Mouse (Mus musculus) heart, postnatal 4 days (tissue): Measurements from ENCODE around the gene Gm45618. TPM values are rescaled to one million over a fixed set of nuclear protein-coding genes. Genes with fewer than 3 reads are reported as not detected.
"Not testable (repeated sequence)": the region's sequence is repeated elsewhere in the genome, so short reads cannot be mapped to it uniquely, and the experiment has no call there.

ENCODE experiments used
- DNase-seq: peaks from one replicate; pipeline ENCODE4 v3.0.0; 2021
- total RNA-seq, 2 experiments: library from RNA; stranded (reverse); gene quantifications; 2 replicates each; pipeline ENCODE4 v1.2.3; 2021

Gene Gm45618
- not detected for total RNA-seq

DNA sequence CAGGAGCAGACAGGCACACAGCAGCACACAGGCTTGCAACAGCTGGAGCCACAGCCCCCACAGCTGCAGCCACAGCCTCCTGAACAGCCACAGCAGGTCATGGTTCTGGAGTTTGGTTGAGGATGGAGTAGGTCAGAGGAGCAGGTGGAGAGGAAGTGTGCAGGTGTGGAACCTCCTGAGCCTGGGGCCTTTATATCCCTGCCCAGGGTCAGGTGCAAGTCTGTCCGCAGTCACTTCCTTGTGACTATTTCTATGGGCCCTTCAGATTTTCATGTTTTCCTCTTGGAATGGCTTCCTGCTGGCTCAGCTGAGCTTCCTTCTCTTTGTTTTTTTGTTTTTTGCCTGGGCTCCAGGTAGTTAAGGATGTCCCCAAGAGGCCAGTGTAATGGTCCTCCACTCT, at the start of gene Gm45618:
Gene Gm45618, minus strand, starts transcription at position 101 of the 400 bp plus-strand sequence.
- DNase-seq, result not testable (repeated sequence)

DNA sequence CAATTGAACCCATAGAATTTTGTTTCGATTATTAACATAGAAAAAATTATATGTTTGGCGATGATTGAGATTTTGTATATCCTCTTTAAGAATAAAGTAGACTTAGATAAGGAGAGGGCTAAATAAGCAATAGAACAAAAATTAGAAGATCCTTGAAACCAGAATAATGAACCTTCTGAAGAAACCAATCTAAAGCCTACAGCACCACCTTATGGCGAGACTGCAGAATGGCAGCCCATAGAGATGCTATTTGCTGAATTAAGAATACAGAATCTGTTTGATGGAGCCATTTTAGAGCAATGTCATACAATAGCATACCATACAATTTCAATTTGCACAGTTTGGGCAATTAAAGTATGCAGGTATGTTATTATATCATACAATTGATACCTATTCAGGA, 49.3 kb upstream of the Gm45618 start:
- no peak for DNase-seq

DNA sequence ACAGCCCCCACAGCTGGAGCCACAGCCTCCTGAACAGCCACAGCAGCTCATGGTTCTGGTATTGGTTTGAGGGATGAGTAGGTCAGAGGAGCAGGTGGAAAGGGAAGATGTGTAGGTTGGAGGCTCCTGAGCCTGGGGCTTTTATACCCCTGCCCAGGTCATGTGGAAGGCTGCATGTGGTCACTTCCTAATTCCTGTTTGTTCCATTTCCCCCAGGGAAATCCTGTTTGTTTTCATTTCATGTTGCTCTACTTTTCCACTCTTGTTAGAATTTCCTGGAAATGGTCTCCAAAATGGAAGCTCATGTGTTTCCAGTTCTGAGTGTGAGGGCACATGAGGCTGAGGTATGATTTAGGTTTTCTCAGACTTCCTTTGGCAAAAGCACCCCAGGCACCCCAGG, 45.1 kb upstream of the Gm45618 start, which contains the start of gene Gm4553:
Gene Gm4553, minus strand, starts transcription at position 101 of the 400 bp plus-strand sequence.
- DNase-seq, result not testable (repeated sequence)

DNA sequence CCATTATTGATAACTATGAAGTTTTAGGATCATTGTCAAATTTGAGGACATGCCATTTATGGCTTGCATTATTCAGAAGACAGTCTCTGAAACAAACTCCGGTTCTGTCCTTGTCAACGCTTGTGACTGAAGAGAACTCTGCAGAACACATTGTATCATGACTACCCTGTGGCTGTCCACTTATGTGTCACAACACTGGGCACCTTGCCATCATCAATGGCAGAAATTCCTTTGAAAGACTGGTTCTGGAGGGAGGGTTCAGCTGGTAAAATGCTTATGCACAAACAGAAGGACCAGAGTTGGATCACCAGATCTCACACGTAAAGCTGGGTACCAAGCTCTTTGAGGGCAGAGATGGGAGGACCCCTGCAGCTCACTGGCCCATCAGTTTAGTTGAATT, 38.8 kb upstream of the Gm45618 start:
- DNase-seq, result no peak

DNA sequence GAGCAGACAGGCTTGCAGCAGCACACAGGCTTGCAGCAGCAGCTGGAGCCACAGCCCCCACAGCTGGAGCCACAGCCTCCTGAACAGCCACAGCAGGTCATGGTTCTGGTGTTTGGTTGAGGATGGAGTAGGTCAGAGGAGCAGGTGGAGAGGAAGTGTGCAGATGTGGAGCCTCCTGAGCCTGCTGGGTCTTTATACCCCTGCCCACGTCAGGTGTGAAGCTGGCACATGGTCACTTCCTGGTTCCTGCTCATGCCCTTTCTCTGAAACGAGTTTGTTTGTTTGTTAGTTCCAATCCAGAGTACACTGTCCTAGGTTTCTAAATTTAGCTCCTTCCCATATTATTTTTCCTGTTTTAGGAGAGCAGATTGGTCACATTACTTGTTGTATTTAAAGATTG, 36.5 kb upstream of the Gm45618 start, which contains the start of gene Gm29735:
Gene Gm29735, minus strand, starts transcription at position 101 of the 400 bp plus-strand sequence.
- DNase-seq, result not testable (repeated sequence)

DNA sequence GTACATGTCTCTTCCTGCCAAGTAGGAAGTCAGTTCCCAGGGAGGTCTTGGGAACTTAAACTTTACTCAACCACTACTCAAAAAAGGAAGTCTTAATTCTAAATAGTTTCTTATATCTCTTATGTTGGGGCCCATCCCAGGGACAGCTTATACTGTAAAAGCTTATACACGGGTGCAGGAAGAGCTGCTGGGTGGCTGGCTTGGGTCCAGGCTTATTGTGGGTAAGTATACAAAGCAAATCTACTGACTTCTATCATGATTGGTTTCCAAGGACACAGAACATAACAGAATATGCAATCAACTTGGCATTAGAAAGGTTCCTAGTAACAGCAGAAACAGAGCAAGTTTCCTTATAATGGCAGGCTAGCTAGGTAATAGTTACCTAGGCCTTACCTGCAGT, 34.8 kb upstream of the Gm45618 start:
- DNase-seq, result no peak

DNA sequence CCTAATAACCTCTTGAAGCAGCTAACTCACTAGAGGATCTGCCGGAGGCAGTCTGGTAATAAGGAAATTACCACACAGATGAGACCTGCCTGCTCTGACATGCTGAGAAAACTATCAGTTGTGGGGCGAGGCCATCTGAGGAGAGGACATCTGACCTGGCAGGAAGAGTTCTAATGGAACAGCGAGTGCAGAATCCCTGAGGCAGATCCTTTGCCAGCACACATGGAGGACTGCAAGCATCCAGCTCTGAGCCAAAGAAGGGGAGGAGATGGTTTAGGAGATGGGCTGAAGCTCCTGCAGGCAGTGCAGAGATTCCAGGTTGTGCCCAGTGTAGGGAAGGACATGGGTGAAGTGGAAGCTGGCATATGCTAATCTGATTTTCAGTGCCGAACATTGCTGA, 31.7 kb upstream of the Gm45618 start:
- no peak for DNase-seq

DNA sequence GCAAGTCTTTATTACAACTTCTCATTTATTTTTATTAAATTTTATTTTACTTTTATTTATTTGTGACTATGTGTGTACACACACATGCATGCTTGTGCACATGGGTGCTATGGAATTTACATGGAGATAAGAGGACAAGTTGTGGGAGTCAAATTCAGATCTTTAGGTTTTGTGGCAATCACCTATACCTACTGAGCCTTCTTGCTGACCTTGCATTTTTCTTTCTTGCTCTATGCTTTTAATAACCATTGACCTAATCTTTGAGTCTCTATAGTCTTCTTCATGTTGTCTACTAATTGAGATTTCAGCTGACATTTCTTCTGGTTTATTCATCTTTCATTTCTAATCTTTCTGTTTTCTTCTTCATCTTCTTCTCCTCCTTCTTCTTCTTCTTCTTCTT, 28.1 kb upstream of the Gm45618 start:
- no peak for DNase-seq

DNA sequence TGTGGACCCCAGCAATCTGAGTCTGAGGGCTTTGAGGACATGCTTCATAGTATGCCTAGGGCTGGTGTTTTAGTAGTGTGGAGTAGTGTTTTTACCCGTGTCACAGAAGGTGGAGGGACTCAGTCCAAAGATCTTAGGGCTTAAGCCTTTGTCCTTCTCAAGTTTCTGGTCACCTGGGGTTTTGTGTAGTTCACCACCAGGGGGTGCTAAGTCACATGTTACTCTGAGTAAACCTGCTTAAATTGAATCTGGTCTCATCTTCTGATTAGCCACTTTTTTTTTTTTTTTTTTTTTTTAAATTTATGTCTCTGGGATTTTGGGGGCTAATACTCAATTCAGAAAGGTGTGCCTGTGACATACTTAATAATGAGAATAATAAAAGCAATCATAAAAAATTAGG, 25.5 kb upstream of the Gm45618 start:
- peak; percentile 65 for DNase-seq

DNA sequence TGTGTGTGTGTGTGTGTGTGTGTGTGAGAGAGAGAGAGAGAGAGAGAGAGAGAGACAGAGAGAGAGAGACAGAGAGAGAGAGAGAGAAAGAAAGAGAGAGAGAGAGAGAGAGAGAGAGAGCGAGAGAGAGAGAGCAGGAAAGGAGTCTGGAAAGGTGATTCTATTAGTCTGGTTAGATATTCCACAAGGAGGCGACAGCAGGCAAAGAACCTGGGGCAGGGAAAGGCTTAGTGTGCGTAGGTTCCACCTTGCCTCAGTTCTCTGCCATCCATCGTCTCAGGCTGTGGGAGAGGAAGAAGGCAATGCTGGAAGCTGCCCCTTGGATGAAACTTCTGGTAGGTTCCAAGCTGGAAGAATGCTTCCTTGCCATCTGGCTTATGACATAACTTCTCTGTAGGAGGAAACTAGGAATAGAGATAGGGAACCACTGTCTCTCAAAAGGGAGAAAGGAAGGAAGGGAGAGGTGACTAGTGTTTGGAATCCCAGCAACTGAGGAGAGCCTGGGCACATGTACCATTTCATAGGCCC, 24.9 kb upstream of the Gm45618 start:
- no peak for DNase-seq

DNA sequence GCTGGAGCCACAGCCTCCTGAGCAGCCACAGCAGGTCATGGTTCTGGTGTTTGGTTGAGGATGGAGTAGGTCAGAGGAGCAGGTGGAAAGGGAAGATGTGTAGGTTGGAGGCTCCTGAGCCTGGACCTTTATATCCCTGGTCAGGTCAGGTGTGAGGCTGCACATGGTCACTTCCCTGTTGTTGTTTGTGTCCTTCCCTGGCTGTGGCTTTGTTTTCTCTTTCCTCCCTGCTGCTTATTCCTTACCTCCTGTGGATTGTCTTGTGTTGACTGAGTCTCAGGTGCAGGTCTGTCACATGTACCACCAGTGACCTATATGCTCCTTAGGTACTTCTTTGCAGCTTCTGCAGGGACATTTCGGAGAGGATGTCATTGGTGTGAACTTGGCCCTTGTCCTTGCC, 24.0 kb upstream of the Gm45618 start, which contains the start of gene Gm45337:
Gene Gm45337, minus strand, starts transcription at position 101 of the 400 bp plus-strand sequence.
- no peak for DNase-seq

DNA sequence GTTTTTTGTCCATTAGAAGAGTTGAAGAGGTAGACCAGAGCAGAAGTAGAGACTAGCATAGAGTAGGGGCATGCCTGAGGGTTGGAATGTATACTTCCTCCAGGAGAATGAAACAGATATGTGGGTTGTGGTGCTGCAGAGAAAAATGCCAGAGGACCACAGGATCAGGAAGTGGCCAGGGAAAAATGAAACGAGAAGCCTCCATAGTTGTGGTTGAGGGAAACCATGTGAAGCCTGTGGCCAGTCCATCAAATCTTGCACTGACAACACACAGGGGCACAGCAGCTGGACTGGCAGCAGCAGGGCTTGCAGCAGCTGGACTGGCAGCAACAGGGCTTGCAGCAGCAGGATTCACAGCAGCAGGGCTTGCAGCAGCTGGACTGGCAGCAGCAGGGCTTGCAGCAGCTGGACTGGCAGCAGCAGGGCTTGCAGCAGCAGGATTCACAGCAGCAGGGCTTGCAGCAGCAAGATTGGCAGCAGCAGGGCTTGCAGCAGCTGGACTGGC, 23.0 kb upstream of the Gm45618 start:
- DNase-seq, result not testable (repeated sequence)

DNA sequence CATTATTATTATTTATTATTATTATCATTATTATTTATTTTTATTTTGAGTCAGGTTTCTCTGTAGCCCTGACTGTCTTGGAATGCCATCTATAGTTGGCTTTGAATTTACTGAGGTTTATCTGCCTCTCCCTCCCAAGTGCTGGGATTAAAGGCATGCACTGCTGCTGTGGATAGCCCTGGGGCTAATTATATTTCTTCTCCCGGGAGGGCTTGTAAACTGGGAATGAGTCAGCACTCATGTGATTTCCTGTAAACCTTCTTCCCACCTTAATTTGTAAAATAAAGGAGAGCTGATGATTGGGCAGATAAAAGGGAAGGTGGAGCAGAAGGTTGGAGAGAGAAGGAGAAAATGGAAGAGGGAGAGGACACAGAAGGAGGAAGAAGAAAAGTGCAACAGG, 20.2 kb upstream of the Gm45618 start:
- DNase-seq, result no peak

DNA sequence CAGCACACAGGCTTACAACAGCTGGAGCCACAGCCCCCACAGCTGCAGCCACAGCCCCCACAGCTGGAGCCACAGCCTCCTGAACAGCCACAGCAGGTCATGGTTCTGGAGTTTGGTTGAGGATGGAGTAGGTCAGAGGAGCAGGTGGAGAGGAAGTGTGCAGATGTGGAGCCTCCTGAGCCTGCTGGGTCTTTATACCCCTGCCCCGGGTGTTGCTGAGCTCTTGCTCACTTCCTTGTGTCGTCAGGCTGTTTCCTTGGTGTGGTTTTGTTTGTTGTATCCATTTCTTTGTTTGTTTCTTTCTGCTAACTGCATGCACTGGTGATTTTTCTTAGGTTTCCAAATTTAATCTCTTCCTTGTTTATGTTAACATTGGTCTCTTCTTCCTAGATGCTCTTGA, 15.4 kb upstream of the Gm45618 start, which contains the start of gene Gm39115:
Gene Gm39115, minus strand, starts transcription at position 101 of the 400 bp plus-strand sequence.
- not testable (repeated sequence) for DNase-seq

DNA sequence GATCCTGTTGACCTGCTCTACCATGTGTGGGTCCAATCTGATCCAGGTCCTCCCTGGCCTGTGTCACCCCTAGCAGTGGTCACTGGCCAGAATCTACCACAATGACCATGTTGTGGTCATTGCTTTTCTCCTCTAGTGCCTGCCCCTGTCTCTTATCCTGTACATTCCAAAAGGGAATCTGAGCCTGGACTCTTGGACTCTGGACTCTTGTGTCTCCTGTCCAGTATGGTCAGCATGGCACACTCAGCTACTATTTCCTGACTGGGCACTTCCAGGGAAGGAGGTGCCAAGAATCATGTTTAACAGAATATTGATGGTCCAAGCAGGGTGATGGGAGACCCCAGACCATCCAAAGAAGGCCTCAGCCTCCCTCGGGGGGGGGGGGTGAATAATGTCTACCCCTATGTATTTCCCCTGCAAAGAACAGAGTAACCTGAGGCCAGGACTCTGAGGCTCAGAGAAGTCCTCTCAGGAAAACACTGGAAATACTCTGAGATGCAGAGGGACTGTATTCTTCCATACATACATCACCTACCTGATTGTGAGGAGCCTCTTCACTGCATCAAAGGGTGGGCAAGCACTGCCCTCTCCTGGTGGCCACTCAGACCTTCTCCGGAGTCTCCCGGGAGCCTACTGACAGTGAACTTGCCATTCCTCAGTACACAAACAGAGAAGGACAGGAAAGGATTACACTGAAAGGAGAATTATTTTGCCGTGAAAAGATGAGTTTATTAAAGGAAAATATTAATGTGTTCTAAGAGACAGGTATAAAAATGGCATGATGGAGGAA, 13.9 kb upstream of the Gm45618 start:
- peak; percentile 34 for DNase-seq

DNA sequence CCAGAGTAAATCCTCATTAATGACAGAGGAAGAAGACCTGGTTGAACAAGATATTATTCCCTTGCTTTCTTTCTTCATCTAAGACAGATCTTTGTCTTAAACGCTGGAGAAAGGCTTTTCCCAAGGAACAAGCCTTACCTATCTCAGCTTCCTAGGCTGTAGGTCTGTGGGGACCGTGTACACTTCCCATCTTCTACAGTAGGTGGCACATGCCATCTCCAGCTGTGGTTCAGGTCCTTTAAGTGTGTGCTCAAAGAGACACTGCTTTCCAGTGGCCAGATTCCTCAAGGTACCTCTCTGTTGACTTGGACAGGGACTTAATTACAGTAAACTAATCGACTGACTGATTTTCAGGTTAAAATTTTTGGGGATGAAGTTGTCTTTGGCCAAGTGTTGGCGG, 8.3 kb upstream of the Gm45618 start:
- DNase-seq, result no peak

DNA sequence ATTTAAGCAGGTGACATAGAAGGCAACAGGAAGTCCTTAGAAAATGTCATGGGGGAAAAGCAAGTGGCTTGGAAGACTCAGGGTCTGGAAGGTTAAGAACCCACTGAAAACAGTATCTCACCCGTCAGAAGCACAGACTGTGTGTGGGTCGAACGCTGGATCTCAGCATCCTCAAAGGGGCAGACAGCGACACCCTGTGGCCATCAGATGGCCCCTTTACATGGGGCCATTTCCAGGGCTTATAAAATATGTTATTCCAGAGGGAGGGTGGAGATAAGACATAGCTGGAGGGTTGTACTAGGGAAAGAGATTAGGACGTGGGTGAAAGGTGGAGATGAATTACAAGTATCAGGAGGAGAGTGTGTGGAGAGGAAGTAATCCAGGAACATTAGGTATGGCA, 897 bp downstream of the Gm45618 start:
- DNase-seq, result no peak

DNA sequence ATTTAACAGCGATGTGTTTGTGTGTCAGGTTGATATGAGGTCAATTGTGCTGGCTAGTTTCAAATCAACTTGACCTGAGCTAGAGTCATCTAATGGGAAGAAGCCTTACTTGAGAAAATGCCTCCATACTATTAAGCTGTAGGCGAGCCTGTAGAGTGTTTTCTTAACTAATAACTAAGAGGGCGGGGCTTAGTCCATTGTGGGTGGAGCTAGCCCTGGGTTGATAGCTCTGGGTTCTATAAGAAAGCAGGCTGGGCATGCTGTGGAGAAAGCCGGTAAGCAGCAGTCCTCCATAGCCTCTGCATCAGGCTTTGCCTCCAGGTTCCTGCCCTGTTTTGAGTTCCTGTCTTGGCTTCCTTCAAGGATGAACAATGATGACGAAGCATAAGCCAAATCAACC, 15.8 kb downstream of the Gm45618 start:
- no peak for DNase-seq

DNA sequence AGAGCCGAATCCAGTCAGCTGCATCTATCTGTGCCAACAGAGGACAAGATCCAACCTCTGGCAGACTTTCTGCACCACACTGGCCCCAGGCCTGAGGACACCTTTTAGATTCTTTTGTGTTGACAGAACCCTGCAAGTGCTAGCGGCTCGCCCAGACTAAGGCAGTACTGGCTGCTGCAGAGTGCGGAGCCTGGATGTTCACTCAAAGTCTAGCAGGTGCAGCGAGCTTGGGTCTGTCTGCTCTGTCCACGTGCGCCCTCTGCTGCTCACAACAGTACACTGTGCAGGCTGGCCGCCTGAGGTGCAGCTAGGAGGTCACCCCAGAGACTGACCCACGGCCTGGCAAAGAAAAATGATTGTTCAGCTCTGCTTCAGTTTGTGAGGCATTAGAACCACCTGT, 22.8 kb downstream of the Gm45618 start:
- DNase-seq, result peak; percentile 87

DNA sequence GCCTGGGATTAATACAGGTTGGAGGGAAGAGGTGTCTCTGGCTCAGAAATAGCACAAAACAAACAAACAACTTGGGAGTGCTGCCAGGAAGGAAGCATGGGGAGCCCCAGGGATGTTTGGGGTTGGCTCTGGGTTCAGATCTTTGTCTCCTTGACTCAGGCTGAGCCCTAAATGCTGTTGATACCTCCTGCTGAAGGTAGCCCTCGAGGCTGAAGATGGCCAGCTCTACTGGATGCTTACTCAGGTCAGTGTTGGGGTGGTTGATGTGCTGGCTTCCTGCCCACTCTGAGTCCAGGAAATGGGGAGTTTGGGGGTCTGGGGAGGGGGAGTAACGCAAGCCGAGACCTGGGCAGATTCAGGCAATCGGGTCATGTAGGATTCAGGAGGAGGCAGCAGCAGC, 23.8 kb downstream of the Gm45618 start:
- no peak for DNase-seq

DNA sequence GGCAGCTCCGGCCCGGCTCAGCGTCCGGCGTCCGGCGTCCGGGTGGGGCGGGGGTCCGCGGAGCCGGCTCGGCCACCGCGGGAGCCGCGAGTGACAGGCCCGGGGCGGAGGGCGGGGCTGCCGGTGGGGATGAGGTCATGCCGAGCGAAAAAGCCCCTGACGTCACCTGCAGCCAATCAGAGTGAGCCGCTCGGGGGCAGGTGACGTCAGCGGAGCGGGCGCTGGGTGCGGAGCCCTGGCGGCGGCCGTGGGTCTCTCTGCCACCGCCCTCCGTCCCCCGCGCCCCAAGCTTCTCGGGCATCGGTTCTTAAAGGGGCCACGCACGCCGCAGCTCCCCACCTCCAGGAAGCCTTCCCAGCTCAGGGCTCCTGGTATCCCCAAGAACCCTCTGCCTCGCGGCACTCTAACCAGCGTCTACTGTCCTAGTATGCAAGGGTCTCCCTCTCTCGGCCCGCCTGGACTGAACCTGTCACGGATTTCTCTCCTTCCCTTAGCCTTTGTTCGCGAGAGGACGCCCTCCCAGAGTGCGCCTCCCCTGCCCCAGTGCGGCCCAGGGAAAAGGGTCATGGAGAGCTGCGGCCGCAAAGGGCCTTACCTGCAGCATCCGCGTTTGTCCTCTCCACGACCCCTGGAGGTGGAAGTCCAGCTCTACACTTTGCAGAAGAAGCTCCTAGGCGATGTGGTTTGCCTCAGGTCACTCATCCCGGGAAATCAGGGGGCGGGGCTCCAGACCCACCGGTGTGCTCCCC, 25.2 kb downstream of the Gm45618 start, which contains the start of gene Dusp8:
Gene Dusp8, minus strand, starts transcription at position 661 of the 749 bp plus-strand sequence.
- DNase-seq, result peak; percentile 97

DNA sequence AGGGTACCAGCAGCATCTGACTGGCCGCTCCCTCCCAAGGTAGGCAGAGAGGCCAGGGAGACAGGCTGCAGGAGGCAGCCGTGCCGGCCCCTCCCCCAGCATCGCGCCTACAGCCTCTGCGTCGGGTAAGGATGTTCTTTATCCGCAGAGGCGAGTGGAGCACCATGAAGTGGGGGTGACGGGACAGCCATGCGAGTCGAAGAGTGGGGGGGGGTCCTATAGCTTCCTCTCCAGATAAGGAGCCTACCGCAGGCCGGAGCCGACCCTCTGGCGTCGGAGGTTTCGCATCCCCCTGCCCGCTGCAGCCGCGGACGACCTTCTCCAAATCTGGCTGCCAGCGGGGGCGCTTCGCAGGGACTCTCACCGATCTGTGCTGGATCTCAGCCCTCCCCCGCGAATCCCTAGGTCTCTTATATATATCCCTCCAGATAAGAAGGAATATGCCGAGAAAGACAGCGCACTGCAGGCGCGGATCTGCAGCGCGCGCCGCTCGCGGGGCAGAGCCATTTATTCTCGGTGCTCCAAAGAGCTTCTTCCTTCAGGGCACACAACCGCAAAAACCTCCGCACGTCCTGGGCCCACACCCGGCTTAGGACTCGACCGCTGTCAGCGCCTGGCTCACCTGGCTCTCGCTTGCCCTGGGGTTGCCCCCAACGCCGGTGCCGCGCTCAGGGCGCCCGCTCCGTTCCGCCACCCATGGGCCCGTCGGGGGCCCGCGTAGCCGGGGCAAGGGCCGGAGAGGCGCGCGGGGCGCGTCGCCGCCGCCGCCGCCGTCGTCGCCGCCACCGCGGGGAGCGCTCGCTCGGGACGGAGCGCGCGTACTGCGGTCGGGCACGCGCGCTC, 26.0 kb downstream of the Gm45618 start:
- peak; percentile 50 for DNase-seq
